Comparison of ENCODE assay signal across 8 mouse cellular contexts in the genomic region with DNA sequence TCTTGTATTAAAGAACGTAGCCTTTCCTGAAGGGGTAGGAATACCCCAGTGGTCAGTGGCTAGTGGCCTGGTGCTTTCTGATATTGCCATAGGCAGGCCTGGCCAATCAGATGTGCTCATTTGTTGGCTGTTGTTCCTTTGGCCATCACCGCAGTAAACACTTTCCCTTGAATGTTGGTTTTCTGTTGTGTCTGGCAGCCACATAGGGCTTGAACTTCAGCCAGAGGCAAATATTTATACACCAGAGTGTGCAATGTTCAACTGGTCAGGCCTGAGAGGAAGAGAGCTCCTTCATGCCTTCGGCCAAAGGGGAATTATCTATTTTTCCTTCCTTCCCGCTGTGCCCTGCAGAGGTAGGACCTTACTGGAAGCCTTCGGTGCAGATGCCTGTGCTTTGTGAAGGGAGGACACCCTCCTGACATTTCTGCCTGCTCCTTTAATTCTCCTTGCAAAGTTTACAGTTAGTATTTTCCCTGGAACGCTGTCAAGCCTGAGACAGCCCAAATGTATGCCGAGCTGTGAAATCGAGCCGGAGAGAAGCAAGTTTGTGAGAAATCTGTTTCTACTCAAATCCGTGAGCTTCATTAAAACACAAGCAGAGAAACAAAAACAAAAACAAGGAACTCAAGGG.
DNase-seq lines count a peak whose midpoint lies in the region.

No protein-coding gene starts in this region.

- intact Hi-C loops in heart, postnatal 25 days (cut with DNase I), result loop anchor here (2.0 to 5.0 kb wide), 3 partner anchors 94 to 239 kb away; no protein-coding TSS in a partner anchor

- DNase-seq in right cerebral cortex, postnatal 4 days, result peak; percentile 13
- no peak for DNase-seq in right cerebral cortex, adult 18-20 months
- DNase-seq in fibroblast of lung, adult 2 months (ENCODE audit: low read depth), result peak; percentile 65
- peak; percentile 44 for DNase-seq in heart, postnatal 25 days (ENCODE audit: low spot score)
- peak; percentile 43 for DNase-seq in large intestine, adult 2 months (ENCODE audit: low read depth, low spot score)
- DNase-seq in lung, postnatal 4 days, result peak; percentile 67 to 69
- DNase-seq in retina, embryonic 14.5 days (ENCODE audit: low spot score), result no peak
- DNase-seq in frontal cortex, postnatal 36 days (ENCODE audit: low spot score in 2 of 2), result no peak

- WGBS in large intestine, adult 2 months, result 36% methylated on average over 10 of the region's 10 CpGs

Comparison
In these comparisons a context has a peak if more than half of its experiments do, and no peak if none do; other contexts are left out.
1. DNase-seq: peak in right cerebral cortex, postnatal 4 days (single experiment), fibroblast of lung, adult 2 months (single experiment), heart, postnatal 25 days (single experiment), large intestine, adult 2 months (single experiment) and lung, postnatal 4 days (2 of 2); none in right cerebral cortex, adult 18-20 months (single experiment), retina, embryonic 14.5 days (single experiment) and frontal cortex, postnatal 36 days (0 of 2).